Mouse (Mus musculus): ENCODE results near the gene Cylc1.

Cylc1 gene

DNA sequence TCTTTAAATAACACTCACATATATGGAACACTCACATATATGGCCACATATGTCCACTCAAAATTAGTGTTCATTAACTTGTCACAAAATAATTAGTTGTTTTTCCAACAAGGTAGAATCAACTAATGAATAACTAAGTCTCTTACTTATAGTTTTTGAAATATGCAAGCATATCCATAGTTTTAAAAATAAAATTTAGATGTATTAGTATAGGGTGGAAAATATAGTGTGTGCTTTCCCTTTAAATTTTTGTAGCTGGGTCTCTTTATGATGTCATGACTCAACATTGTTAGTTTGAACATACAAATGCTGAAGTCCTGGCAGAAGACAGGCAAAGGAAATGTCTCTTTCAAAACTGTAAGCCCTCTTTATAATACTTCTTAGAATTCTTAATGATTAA, at the start of gene Cylc1:
Gene Cylc1, plus strand, starts transcription at position 301 of the 400 bp plus-strand sequence.
- DNase-seq: no peak

DNA sequence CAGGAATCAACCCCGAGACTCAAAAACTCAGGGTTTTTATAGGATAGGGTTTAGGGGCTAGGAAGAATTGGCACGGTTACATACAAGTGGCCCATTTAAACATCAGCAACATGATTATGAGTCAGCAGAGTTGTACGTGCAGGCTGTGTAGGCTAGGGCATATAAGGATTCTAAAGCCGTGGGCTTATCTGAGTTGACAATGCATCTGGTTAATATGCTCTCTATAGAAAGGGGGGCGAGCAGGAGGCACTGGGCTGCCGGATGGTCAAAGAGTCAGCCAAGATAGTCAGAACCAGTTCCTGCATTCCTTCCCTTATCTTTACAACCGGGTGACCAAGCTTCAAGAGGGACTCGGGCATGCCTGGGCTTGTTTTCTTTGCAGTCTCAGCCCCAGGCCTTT, 31.5 kb upstream of the Cylc1 start:
- no peak for DNase-seq

DNA sequence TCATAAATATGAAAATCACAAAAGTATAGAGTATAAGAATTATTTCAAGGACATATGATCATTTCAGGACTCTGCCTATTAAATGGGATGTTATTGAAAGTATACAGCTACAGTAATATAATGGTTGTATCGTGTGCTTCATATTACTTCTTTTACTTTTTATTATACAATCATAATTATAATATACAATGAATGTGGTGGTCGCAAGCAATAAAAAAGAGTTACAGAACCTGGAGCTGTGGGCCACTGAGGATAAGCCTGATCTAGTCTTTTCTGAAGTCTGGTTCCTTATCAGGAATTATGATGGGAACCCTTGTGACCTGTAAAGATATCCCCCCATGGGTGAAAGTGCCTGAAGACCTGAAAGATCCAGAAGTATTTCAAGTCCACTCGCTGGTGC, 57.8 kb downstream of the Cylc1 start, which contains the start of gene Gm10112:
Gene Gm10112, plus strand, starts transcription at position 301 of the 400 bp plus-strand sequence.
- no peak for DNase-seq
